Mouse (Mus musculus): ENCODE measurements around the gene Ccdc83. TPM values are rescaled to one million over a fixed set of nuclear protein-coding genes. Genes with fewer than 3 reads are reported as not detected.

Gene Ccdc83
- total RNA-seq, 2 experiments from 2014 or later, result not detected

DNA sequence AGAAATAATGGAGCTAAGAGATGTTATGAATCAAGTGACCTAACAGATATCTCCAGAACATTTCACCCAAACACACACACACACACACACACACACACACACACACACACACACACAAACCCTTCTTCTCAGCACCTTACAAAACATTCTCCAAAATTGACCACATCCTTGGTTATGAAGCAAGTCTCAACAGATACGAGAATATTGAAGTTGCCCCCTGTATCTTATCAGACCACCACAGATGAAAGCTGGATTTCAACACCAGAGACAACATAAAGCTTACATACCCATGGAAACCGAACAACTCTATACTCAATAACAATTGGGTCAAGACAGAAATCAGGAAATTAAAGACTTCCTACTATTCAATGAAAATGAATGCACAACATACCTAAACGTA is 4.6 kb upstream of the Ccdc83 start:
- peak; percentile 72 for ATAC-seq (replicated peaks; ENCODE audit: poor library complexity, severe bottlenecking)

GRCm38 (mm10) chr7:90261902-90262599 is 3.5 kb downstream of the Ccdc83 start:
- no peak for ATAC-seq (replicated peaks; ENCODE audit: poor library complexity, severe bottlenecking)

- no peak for ATAC-seq (replicated peaks; ENCODE audit: poor library complexity, severe bottlenecking)
Observed at GRCm38 (mm10) chr7:90259899-90260298, 5.7 kb downstream of the Ccdc83 start.

GRCm38 (mm10) chr7:90258701-90259100 is 6.9 kb downstream of the Ccdc83 start:
- no peak for ATAC-seq (replicated peaks; ENCODE audit: poor library complexity, severe bottlenecking)

DNA sequence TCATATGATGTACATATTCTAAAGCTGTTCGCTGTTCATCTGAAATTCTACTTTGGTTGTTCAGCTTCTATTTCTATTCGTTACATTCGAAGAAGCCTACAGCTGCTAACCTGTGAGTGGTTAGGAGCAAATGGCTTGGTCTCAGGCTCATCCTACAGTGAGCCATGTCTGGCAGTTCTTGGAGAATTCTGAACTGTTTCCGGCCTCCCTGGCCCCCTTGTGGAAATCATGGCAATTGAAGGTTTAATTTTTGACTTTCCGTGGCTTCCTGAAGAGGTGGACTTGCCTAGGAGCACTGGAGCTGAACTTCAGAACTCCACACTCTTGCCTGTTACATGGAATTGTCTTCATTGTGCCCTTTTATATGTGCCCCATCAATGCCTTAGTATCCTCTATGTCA is 12.6 kb downstream of the Ccdc83 start:
- ATAC-seq (replicated peaks; ENCODE audit: poor library complexity, severe bottlenecking), result peak; percentile 42; the same call in 1 of the 2 replicates

DNA sequence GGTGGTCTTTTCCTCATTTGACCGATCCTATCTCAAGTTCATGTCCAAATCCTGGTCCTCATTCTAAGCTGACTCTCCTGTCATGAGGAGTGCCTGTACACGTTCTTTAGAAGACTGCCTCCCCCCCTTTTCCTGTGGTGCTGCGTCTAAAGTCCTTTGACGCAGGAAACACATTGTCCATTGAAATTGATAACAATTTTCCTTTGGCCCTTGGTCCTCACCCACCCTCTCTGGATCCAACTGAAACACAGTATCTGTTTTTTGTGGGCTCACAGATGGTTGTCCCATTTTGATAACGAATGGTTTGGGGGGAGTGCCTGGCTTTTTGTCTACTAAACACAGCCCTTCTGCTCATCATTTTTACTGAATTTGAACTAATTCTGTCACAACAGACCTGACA is 21.9 kb downstream of the Ccdc83 start:
- ATAC-seq (replicated peaks; ENCODE audit: poor library complexity, severe bottlenecking), result no peak

- ATAC-seq (replicated peaks; ENCODE audit: poor library complexity, severe bottlenecking), result peak; percentile 90
Observed at GRCm38 (mm10) chr7:90243151-90243550, 22.4 kb downstream of the Ccdc83 start.

DNA sequence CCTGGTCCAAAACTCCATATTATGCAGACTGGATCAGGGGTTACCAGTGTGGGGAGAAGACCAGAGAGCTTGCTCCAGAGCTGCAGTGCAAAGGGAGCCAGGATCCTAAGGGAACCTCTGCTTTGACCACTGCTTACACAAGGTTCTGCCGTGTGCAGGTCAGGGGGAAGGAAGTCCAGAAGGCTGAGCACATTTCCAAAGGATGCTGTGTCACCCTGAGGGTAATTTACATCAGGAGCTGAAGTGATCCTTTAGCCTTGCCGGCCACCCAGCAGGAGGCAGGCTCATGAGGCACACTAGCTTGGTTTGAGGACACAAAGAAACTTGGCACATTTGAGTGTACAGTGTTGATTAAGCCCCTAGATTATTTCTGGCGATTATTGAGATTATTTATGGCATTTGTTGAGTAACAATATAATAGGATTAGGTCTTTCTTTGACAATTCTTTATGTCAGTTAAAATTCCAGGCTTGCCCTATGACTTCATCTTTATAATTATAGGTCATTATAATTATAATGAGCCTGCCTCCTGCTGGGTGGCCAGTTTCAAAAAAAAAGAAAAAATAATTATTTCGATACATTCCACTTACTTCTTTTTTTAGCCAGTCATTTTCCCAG is 29.2 kb downstream of the Ccdc83 start:
- ATAC-seq (replicated peaks; ENCODE audit: poor library complexity, severe bottlenecking), result peak; percentile 63

DNA sequence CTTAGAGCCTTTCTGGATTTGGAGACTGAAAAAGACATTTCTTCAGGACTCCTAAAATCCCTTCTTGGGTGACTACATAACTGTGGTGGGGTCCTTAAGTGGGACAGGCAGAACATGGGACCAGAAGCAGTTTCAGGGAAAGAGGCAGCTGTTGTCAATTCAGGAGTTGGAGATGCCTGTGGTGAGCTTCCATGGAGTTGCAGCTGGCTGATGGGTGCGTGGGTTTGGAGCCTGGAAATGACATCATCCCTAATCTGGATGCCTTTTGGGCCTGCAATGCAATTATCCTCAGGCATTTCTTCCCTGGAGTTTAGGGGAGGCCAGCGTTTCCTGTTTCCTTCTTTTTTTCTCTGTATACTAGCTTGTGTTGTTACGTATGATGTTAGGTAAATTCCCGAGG is 31.7 kb downstream of the Ccdc83 start:
- no peak for ATAC-seq (replicated peaks; ENCODE audit: poor library complexity, severe bottlenecking)

DNA sequence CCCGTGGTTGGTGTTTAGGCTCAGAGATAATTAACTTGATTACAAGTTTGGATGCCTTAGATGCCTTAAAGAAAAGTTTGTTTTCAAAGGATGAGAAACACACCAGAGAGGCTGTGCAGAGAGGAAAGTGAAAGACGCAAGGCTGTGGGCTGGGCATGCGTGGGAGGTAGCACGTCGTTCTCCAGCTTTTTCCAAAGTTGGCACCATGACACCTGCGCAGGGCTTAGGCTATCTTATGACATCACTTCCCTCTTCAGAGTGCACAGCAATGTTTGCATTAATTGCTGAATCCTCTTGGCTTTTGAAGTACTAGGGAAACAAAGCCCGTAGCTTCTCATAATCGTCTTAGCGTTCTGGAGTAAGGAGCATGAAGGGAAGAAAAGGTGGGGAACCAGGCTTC is 34.1 kb downstream of the Ccdc83 start:
- ATAC-seq (replicated peaks; ENCODE audit: poor library complexity, severe bottlenecking), result no peak

- peak; percentile 83 for ATAC-seq (replicated peaks; ENCODE audit: poor library complexity, severe bottlenecking)
Observed at GRCm38 (mm10) chr7:90228884-90229283, 36.7 kb downstream of the Ccdc83 start.

- ATAC-seq (replicated peaks; ENCODE audit: poor library complexity, severe bottlenecking), result no peak
Observed at GRCm38 (mm10) chr7:90228075-90228474, 37.5 kb downstream of the Ccdc83 start.

DNA sequence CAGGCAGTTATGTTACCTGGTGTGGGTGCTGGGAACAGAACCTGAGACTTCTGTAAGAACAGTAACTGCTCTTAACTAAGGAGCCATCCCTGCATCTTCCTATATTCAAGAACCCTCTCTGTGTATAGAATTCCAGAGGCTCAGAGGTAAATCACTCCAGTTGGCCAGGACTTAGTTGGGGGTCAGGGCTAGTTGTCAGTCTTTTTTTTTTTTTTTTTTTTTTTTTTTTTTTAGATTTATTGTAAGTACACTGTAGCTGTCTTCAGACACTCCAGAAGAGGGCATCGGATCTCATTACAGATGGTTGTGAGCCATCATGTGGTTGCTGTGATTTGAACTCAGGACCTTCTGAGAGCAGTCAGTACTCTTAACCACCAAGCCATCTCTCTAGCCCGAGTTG is 44.1 kb downstream of the Ccdc83 start:
- no peak for ATAC-seq (replicated peaks; ENCODE audit: poor library complexity, severe bottlenecking)

DNA sequence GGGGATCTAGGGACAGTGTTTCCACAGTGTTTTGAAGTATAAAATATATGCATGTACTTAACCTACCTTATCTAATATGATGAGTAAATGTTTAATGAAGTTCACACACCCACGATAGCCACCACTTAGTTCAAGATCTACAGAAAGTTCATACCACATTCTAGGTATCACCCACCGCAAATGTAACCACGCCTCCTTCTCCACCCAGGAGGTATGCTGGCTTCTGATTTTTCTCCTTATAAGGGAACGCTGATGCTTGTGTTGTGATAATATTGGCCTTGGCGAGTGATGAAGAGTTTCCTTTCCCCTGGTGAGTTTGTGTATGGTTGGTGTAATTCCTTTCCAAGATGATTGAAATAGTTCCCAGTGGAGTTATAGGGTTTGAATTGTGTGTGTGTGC is 47.5 kb downstream of the Ccdc83 start:
- ATAC-seq (replicated peaks; ENCODE audit: poor library complexity, severe bottlenecking), result no peak

DNA sequence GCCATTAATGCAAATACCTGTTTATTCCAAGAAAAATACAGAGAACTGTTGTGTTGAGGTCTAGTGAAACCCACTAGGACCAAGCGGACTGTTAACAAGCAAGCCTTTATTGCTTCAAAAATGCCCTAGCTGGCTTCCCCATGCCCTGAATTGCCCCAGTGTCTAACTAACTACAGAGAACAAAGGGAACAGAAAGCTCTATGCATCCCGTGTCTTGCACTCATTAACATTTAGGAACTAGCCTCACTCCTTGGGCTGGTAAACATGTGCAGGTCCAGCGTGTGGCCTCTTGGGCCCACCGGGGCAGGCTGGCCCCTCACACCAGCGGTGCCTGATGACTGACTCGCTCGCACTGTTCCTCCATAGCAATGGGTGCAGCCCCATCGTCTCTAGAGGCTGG is 49.1 kb downstream of the Ccdc83 start:
- no peak for ATAC-seq (replicated peaks; ENCODE audit: poor library complexity, severe bottlenecking)

- ATAC-seq (replicated peaks; ENCODE audit: poor library complexity, severe bottlenecking), result no peak
Observed at GRCm38 (mm10) chr7:90210947-90211346, 54.6 kb downstream of the Ccdc83 start.

- no peak for ATAC-seq (replicated peaks; ENCODE audit: poor library complexity, severe bottlenecking)
Observed at GRCm38 (mm10) chr7:90210116-90210515, 55.5 kb downstream of the Ccdc83 start.

DNA sequence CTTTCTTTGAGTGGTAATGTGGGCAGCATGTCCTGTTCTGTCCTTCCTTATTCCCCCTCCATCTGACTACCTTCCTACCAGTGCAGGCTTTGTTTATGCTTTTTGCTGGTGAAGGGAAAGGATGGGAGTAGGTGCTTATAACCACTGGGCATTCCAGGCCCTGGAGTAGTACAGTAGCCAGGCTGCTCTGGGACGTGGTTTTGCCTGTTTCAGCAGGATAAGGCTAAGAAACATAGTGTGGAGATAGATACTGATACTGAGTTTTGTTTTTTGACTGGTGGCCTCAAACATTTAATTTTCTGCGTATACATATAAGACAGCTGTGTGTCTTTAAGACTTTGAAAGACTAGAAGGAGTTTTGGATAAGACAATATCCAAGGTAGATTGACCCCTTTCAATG is 61.7 kb downstream of the Ccdc83 start:
- no peak for ATAC-seq (replicated peaks; ENCODE audit: poor library complexity, severe bottlenecking)

- ATAC-seq (replicated peaks; ENCODE audit: poor library complexity, severe bottlenecking), result no peak
Observed at GRCm38 (mm10) chr7:90201877-90202465, 63.6 kb downstream of the Ccdc83 start.

DNA sequence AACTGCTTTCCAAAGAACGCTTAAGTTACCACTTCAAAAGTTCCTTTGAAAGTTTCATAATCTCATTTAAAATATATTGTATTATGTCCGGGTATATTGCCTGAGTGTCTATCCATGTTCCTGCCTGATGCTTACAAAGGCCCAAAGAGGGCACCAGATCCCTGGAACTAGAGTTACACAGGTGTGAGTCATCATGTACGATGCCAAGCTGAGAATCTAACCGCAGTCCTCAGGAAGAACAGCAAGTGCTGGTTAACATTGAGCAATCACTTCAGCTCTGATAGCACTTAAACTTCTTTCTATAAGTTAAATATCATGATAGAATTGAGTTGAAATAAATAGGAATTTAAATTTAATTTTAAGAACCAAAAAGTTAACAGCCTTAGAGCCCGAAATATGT is 65.3 kb downstream of the Ccdc83 start:
- ATAC-seq (replicated peaks; ENCODE audit: poor library complexity, severe bottlenecking), result peak; percentile 27; the same call in 1 of the 2 replicates

GRCm38 (mm10) chr7:90180635-90181034 is 84.9 kb downstream of the Ccdc83 start:
- ATAC-seq (replicated peaks; ENCODE audit: poor library complexity, severe bottlenecking), result no peak

DNA sequence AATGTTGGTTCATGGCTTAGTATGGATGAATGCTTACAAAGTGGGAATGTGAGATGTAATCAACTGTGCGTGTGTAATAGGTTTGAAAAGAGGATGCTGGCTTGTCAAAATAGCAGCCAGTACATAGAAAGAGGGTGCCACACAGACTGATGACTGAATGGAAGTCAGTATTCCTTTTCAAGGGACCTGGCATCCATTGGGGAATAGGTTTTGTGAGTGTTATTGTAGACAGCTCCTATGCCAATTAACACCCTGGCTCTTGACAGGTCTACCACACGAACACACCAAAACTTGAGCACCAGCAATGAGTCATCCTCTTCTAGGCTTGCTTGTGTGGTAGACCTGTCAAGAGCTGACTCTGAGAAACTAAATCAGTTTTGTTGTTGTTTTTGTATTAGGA is 90.0 kb downstream of the Ccdc83 start:
- ATAC-seq (replicated peaks; ENCODE audit: poor library complexity, severe bottlenecking), result no peak

Data from granulocyte monocyte progenitor cell, adult 5-6 weeks (primary cell).